Mouse (Mus musculus) gastrocnemius, postnatal 36 days (tissue): ENCODE measurements around the gene Slc12a5. TPM values are rescaled to one million over a fixed set of nuclear protein-coding genes. Genes with fewer than 3 reads are reported as not detected.

Source experiments
- DNase-seq, 2 experiments: peaks; one replicate each; pipeline ENCODE4 v3.0.0; 2022
- intact Hi-C: fragments of 180-260 bp; cut with DNase I; formaldehyde crosslinking; loops from one replicate; pipeline ENCODE4 v1.15.1; 2025
- total RNA-seq, 2 experiments: library from RNA; stranded (reverse); gene quantifications; 2 replicates each; pipeline ENCODE4 v1.2.3; 2021

The Slc12a5 gene
- total RNA-seq, 2 experiments from 2014 or later, result 0.25 to 0.36 TPM

GRCm38 (mm10) chr2:164942692-164943290, 17.8 kb upstream of the Slc12a5 start:
- intact Hi-C loops, result no loop called here
- DNase-seq, result no peak

- DNase-seq, result no peak
- intact Hi-C loops, result no loop called here
Measured at GRCm38 (mm10) chr2:164947506-164947905, 13.1 kb upstream of the Slc12a5 start.

- DNase-seq, result no peak
- intact Hi-C loops, result no loop called here
Measured at GRCm38 (mm10) chr2:164947930-164948329, 12.7 kb upstream of the Slc12a5 start.

- no peak for DNase-seq
- intact Hi-C loops, result no loop called here
Measured at GRCm38 (mm10) chr2:164948962-164949361, 11.6 kb upstream of the Slc12a5 start.

- DNase-seq, result no peak
- intact Hi-C loops, result no loop called here
Measured at GRCm38 (mm10) chr2:164950501-164950900, 10.1 kb upstream of the Slc12a5 start.

- intact Hi-C loops, result no loop called here
- no peak for DNase-seq
Measured at GRCm38 (mm10) chr2:164951745-164952144, 8.9 kb upstream of the Slc12a5 start.

GRCm38 (mm10) chr2:164952448-164952847, 8.2 kb upstream of the Slc12a5 start:
- DNase-seq, result no peak
- intact Hi-C loops, result no loop called here

- intact Hi-C loops, result no loop called here
- DNase-seq, result peak; percentile 51 to 56
Measured at GRCm38 (mm10) chr2:164953224-164953623, 7.4 kb upstream of the Slc12a5 start.

- no peak for DNase-seq
- intact Hi-C loops, result loop anchor here (5.0 kb wide), 1 partner anchor 72 kb away; no protein-coding TSS in a partner anchor
Measured at GRCm38 (mm10) chr2:164955725-164956124, 4.9 kb upstream of the Slc12a5 start.

GRCm38 (mm10) chr2:164956195-164956594, 4.4 kb upstream of the Slc12a5 start:
- intact Hi-C loops, result loop anchor here (5.0 kb wide), 1 partner anchor 71 kb away; no protein-coding TSS in a partner anchor
- no peak for DNase-seq

GRCm38 (mm10) chr2:164957548-164958315, 2.9 kb upstream of the Slc12a5 start:
- DNase-seq, result no peak
- intact Hi-C loops, result loop anchor here (5.0 kb wide), 1 partner anchor 70 kb away; no protein-coding TSS in a partner anchor

- peak in 1 of 2 experiments; percentile 42 for DNase-seq
- intact Hi-C loops, result no loop called here
Measured at GRCm38 (mm10) chr2:164961506-164962182, 1.0 kb downstream of the Slc12a5 start.

GRCm38 (mm10) chr2:164962183-164962580, 1.6 kb downstream of the Slc12a5 start:
- intact Hi-C loops, result no loop called here
- DNase-seq, result no peak

- intact Hi-C loops, result no loop called here
- DNase-seq, result no peak
Measured at GRCm38 (mm10) chr2:164964242-164964894, 3.8 kb downstream of the Slc12a5 start.

- intact Hi-C loops, result no loop called here
- DNase-seq, result no peak
Measured at GRCm38 (mm10) chr2:164964981-164965380, 4.4 kb downstream of the Slc12a5 start.

- DNase-seq, result no peak
- intact Hi-C loops, result no loop called here
Measured at GRCm38 (mm10) chr2:164966381-164966780, 5.8 kb downstream of the Slc12a5 start.

- intact Hi-C loops, result no loop called here
- no peak for DNase-seq
Measured at GRCm38 (mm10) chr2:164967193-164967592, 6.6 kb downstream of the Slc12a5 start.

GRCm38 (mm10) chr2:164967761-164968440, 7.3 kb downstream of the Slc12a5 start:
- no peak for DNase-seq
- intact Hi-C loops, result no loop called here

- intact Hi-C loops, result no loop called here
- DNase-seq, result peak; percentile 41 to 42
Measured at GRCm38 (mm10) chr2:164968451-164968851, 7.8 kb downstream of the Slc12a5 start.

GRCm38 (mm10) chr2:164969348-164969781, 8.8 kb downstream of the Slc12a5 start:
- intact Hi-C loops, result no loop called here
- DNase-seq, result no peak
